Mouse (Mus musculus): ENCODE results near the gene Col4a1. TPM values are rescaled to one million over a fixed set of nuclear protein-coding genes. Genes with fewer than 3 reads are reported as not detected.

Gene Col4a1
- polyA plus RNA-seq, 1 experiment from 2014 or later, result 176 TPM

DNA sequence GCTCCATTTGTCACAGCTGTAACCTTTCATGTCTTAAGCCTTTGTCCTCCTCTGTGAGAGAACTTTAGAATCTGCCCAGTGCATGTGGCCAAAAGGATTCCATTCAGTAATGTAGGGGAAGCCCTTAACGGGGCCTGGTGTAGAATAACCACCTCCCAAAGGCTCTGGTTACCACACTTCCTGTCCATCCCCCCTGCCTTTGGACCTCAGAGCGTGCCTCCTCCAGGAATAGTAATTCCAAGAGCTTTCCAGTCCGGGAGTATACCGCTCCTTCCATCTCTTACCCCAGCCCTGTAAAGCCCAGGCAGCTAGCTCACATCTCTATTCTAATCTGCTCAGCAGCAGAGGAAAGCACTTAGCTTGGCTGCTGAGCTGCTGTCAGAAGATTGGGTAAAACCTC is 14.7 kb upstream of the Col4a1 start:
- H3K27ac ChIP-seq (replicated peaks), result no peak overlapping the region
- 65% methylated on average over 4 of the region's 4 CpGs for WGBS
- H3K4me1 ChIP-seq, result 0 out of 2 replicates have a peak, but pooled peaks cover 2% of the 10 kb centered on the region
- H3K36me3 ChIP-seq, result no peaks in the 10 kb centered on the region
- no peaks in the 10 kb centered on the region for H3K27me3 ChIP-seq
- no peaks in the 10 kb centered on the region for H3K9me3 ChIP-seq
- H3K4me2 ChIP-seq (replicated peaks), result no peak overlapping the region
- ATAC-seq (ENCODE audit: low FRiP score, low read depth), result no peak
- no peak overlapping the region for H3K9ac ChIP-seq (replicated peaks)
- H3K4me3 ChIP-seq, result no peak overlapping the region

DNA sequence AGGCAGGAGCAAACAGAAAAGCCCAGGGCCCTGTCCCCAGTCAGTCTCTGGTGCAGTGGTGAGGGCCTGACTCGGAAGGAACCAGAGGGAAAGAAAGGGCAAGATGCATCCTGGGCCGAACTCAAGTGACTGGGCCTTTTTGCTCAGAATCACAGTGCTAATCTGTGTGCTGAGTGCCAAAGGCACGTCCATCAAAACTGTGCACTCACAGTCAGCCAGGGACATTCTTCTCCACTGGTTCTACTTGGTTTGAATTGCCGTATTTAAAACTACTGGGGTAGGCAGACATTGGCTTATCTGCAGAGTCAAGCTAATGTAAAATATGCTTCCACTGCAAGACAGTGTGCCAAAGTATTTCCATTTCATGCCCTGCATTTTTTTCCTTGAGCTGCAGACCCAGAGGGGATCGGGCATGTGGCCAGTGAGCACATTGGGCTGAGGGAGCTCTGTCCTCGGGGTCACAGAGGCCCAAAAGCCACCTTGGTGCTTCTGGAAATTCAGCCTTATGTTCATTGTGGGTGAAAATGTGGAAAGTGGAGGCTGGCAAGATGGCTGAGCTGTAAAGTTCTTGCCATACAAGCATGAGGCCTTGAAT is 12.3 kb upstream of the Col4a1 start:
- Histone ChIP-seq H3K9me3 (no peaks in the 10 kb centered on the region), H3K4me1 (0 out of 2 replicates have a peak, but pooled peaks cover 2% of the 10 kb centered on the region), H3K36me3 (no peaks in the 10 kb centered on the region), H3K4me3 (no peak overlapping the region), H3K9ac (replicated peaks) (no peak overlapping the region; the same call in 1 of the 2 replicates), H3K4me2 (replicated peaks) (no peak overlapping the region), H3K27ac (replicated peaks) (no peak overlapping the region), H3K27me3 (no peaks in the 10 kb centered on the region)
- WGBS, result 81% methylated on average over 6 of the region's 6 CpGs
- ATAC-seq (ENCODE audit: low FRiP score, low read depth), result no peak

DNA sequence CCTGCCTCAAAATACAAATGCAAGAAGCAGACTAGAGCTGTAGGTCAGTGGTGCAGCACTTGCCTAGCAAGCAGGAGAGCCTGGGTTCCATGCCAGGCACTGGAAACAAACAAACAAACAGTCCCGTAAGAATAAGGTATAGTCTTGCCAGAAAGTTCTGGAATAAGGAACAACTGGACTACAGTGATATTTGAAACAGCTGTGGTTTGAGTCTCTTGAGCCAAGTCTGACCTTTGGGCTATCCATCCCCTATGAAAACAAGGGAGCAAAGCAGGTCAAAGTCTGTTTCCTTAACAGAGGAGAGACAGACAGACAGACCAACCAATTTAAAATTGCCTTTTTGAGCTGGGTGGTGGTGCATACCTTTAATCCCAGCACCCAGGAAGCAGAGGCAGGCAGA is 11.1 kb upstream of the Col4a1 start:
- ATAC-seq (ENCODE audit: low FRiP score, low read depth), result no peak
- Histone ChIP-seq H3K4me1 (0 out of 2 replicates have a peak, but pooled peaks cover 2% of the 10 kb centered on the region), H3K27ac (replicated peaks) (no peak overlapping the region), H3K4me3 (no peak overlapping the region), H3K36me3 (no peaks in the 10 kb centered on the region), H3K9me3 (no peaks in the 10 kb centered on the region), H3K27me3 (no peaks in the 10 kb centered on the region), H3K9ac (replicated peaks) (no peak overlapping the region), H3K4me2 (replicated peaks) (no peak overlapping the region)
- WGBS, result 75% methylated on average over 1 of the region's 1 CpGs

DNA sequence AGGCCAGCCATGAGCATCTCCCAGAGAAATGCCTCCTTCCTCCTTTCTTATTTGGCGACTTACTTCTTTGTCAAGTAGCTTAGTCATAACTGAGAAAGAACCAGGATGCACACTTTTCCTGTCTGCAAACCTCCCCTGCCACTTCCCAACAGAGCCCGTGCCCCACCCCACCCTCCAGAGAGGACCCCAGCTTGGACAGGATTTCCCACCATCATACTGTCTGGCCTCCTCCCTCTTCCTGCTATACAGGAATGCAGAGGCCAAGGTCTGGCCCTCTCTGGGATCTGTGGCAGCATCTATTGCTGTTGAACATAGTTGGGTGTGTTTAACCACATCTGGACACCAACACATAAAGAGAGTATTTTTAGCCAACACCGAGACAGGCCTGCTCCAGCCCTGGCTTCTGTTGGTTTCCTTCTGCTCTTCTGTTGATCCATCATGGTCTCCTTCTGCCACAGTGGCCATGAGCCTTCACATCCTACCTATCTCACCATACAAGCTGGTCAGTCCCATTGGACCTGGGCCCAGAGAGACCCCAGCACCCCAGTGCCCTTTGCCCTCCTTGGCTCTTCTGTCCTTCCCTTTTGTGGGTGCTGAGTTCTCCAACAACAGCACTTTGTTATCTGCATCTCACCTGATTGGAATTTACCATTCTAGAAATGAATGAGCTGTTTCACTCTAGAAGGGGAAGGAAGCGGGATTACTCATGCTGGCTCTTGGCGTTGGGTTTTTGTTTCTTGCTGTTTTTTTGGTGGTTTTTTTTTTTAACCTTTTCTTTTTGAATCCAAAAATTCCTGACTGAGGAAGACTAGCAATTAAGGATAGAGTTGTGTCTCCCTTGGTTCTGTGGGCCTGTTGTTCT is 10.3 kb upstream of the Col4a1 start:
- Histone ChIP-seq H3K27ac (replicated peaks) (no peak overlapping the region), H3K4me3 (no peak overlapping the region), H3K36me3 (no peaks in the 10 kb centered on the region), H3K4me1 (0 out of 2 replicates have a peak, but pooled peaks cover 2% of the 10 kb centered on the region), H3K27me3 (no peaks in the 10 kb centered on the region), H3K9ac (replicated peaks) (no peak overlapping the region), H3K4me2 (replicated peaks) (no peak overlapping the region), H3K9me3 (no peaks in the 10 kb centered on the region)
- 96% methylated on average over 5 of the region's 5 CpGs for WGBS
- ATAC-seq (ENCODE audit: low FRiP score, low read depth), result no peak

DNA sequence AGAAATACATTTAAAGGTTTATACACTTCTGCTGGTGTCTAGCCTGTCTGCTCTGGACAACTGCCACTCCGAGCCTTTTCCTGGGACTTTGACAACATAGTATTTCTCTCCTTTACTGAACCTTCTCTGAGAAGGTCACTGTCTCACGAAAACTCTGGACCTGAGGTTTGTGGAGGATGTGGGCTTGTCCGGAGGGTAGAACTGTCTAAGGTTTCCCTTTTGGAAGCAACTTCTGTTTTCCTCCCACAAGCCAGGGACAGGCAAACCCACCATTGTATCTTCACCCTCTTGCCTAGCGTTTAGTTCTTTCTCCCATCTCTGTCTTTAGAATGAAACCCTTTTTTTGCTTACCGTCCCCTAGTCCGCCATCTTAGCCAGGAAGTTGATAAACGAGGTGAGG is 9.2 kb upstream of the Col4a1 start:
- Histone ChIP-seq H3K36me3 (no peaks in the 10 kb centered on the region), H3K27me3 (peaks cover 2% of the 10 kb centered on the region; the same call in 1 of the 2 replicates), H3K27ac (replicated peaks) (no peak overlapping the region), H3K9ac (replicated peaks) (no peak overlapping the region), H3K4me3 (no peak overlapping the region), H3K4me2 (replicated peaks) (no peak overlapping the region), H3K4me1 (no peaks in the 10 kb centered on the region), H3K9me3 (no peaks in the 10 kb centered on the region)
- WGBS, result 86% methylated on average over 7 of the region's 7 CpGs
- ATAC-seq (ENCODE audit: low FRiP score, low read depth), result no peak

DNA sequence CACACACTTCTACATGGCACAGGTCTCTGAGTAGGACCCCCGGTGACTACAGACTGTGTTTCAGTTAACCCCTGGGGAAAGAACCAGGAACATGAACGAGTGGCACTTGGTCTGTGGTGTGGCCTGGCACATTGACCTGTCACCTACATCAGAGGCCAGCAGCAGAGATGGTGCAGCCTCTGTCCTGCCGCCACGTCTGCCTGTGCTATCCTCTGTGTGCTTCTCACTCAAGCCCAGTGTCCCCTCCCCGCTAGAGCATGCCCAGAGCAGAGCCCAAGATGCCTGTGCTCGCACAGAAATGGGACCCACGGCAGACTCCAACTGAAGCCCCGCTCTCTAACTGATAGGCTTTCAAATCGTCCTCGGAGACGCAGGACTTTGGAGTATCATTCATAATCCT is 6.8 kb upstream of the Col4a1 start:
- Histone ChIP-seq H3K4me1 (no peaks in the 10 kb centered on the region), H3K4me3 (no peak overlapping the region), H3K36me3 (no peaks in the 10 kb centered on the region), H3K9ac (replicated peaks) (no peak overlapping the region), H3K9me3 (no peaks in the 10 kb centered on the region), H3K4me2 (replicated peaks) (no peak overlapping the region), H3K27me3 (peaks cover 25% of the 10 kb centered on the region), H3K27ac (replicated peaks) (no peak overlapping the region)
- ATAC-seq (ENCODE audit: low FRiP score, low read depth), result no peak
- 88% methylated on average over 11 of the region's 11 CpGs for WGBS

DNA sequence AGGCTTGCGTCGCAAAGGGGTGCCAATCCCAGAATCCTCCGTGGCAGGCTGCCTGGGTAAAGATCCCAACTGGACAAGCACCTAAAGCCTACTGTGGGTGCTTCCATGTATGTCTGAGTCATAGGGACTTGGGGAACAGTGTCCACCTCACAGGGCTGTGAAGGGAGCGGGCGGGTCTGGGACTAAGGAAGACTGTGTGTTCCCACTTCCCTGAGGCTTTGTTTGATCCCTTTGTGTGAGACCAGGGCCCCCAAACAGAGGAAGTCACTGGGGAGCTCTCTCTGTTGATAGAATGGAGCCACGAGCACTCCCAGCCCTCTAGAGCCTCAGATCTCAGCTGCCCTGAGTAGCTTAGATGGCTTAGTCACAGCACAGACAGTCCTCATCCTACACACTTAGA is 3.5 kb upstream of the Col4a1 start:
- no peaks in the 10 kb centered on the region for H3K9me3 ChIP-seq
- H3K4me3 ChIP-seq, result no peak overlapping the region
- 73% methylated on average over 6 of the region's 6 CpGs for WGBS
- H3K27ac ChIP-seq (replicated peaks), result no peak overlapping the region
- H3K9ac ChIP-seq (replicated peaks), result no peak overlapping the region
- no peaks in the 10 kb centered on the region for H3K36me3 ChIP-seq
- peaks cover 21% of the 10 kb centered on the region for H3K4me1 ChIP-seq
- no peak overlapping the region for H3K4me2 ChIP-seq (replicated peaks)
- no peak for ATAC-seq (ENCODE audit: low FRiP score, low read depth)
- peaks cover 58% of the 10 kb centered on the region for H3K27me3 ChIP-seq

DNA sequence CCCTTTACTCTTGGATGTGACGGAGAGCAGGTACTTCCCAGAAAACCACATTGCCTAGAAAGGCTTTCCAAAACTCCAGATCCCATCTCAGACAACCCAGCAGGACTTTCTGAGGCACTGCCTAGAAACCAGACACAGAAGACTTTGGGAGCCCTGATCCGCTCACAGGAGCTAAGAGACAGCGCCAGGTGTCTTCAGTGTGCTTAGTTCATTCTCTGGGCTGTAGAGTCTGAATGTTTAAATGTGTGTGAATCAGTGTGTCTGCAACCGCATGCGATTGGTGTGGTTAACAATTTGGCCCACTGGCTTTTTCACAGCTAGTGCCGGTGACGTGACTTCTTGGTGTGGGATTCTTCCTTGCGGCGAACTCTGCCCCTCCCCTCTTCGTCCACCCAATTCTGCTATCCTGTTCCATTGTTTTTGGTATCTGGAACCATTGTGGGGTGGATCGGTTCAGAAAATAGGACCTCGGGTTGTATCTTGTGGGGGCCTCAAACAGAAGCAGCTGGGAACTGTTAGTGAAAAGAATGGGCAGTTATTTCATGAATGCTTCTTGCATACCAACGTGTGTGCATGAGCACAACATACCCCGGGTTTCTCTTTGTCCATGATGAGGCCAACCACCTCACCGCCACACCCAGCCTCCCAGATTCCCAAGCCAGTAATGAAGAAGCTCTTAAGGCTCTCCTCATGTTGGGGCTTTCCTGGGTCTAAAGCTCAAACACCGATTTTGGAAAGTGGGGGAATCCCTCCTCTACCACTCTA is 2.7 kb upstream of the Col4a1 start:
- Histone ChIP-seq H3K4me2 (replicated peaks) (no peak overlapping the region), H3K27me3 (peaks cover 66% of the 10 kb centered on the region), H3K9ac (replicated peaks) (no peak overlapping the region), H3K36me3 (no peaks in the 10 kb centered on the region), H3K9me3 (no peaks in the 10 kb centered on the region), H3K4me3 (no peak overlapping the region), H3K4me1 (peaks cover 21% of the 10 kb centered on the region), H3K27ac (replicated peaks) (no peak overlapping the region)
- no peak for ATAC-seq (ENCODE audit: low FRiP score, low read depth)
- 78% methylated on average over 16 of the region's 16 CpGs for WGBS

DNA sequence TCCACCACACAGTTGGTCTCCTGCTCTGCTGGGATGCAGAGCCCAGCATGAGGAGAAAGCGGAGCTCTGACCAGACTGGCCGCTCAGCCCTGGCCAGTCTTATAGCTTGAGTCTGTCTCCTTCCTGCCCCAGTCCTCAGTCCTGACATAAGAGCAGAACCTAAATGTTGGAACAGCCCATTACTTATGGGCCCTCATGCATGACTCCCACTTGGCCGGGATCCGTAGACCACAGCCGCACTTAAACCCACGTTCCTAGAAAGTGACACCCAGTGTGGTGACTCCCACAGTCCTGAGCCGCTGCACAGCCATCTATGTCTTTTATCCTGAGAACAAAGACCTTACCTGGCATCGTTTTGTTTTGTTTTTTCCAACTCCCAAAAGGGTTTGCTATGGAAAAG is 2.0 kb upstream of the Col4a1 start:
- no peaks in the 10 kb centered on the region for H3K9me3 ChIP-seq
- peak overlapping the region; percentile 94; the same call in 1 of the 2 replicates for H3K4me2 ChIP-seq (replicated peaks)
- no peak overlapping the region for H3K27ac ChIP-seq (replicated peaks)
- peaks cover 21% of the 10 kb centered on the region for H3K4me1 ChIP-seq
- 79% methylated on average over 8 of the region's 8 CpGs for WGBS
- H3K36me3 ChIP-seq, result no peaks in the 10 kb centered on the region
- ATAC-seq (ENCODE audit: low FRiP score, low read depth), result no peak
- H3K4me3 ChIP-seq, result no peak overlapping the region
- H3K27me3 ChIP-seq, result peaks cover 73% of the 10 kb centered on the region
- H3K9ac ChIP-seq (replicated peaks), result no peak overlapping the region

DNA sequence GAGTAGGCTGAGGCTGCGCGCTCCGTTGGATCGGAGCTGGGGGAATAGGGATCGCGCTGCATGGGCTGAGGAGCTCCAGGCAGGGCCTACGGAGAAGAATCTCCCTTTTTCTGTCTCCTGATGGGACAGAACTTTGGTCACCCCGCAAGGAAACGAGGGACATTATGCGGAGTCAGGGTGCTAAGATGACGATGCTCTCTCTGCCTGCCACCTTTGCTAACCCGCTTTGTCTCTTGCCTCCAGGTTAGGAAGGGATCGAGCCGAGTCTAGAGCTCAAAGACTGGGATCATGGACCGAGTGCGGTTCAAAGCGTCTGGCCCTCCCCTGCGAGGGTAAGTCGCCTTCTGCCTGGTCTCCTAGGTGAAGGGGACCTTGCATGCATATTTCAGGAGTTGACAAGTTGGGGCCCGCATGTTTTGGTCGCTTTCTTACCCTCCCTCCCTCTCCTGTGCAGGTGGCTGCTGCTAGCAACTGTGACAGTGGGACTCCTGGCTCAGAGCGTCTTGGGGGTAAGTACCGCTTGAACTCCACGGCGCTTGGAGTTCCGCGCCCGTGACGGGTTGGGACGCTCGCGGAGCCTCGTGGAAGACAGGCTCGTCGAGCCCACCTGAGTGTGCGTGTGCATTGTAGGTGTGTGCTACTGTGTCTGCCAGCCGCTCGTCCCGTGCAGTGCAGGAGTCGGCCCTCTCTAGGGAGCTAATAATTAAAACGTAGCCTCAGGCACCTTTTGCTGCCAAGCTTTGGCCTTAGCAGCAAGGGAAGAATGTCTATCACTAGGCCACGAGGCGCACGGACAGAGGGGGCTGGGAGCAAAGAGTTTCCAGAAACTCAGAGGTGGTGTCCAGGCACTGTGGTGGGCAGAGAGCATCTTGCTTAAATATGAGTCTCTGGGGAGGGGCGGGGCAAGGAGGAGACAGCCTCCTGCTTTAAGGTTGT is 818 bp upstream of the Col4a1 start:
- peak overlapping the region; percentile 94 for H3K4me2 ChIP-seq (replicated peaks)
- H3K9ac ChIP-seq (replicated peaks), result peak overlapping the region; percentile 64
- 2% methylated on average over 45 of the region's 45 CpGs for WGBS
- peaks cover 26% of the 10 kb centered on the region for H3K4me1 ChIP-seq
- peak overlapping the region; percentile 62 for H3K4me3 ChIP-seq
- no peaks in the 10 kb centered on the region for H3K9me3 ChIP-seq
- 0 out of 2 replicates have a peak overlapping the region, but pooled peaks have one; percentile 39 for H3K27ac ChIP-seq (replicated peaks)
- ATAC-seq (ENCODE audit: low FRiP score, low read depth), result peak; percentile 38; the same call in 1 of the 2 replicates
- H3K36me3 ChIP-seq, result no peaks in the 10 kb centered on the region
- H3K27me3 ChIP-seq, result peaks cover 82% of the 10 kb centered on the region

DNA sequence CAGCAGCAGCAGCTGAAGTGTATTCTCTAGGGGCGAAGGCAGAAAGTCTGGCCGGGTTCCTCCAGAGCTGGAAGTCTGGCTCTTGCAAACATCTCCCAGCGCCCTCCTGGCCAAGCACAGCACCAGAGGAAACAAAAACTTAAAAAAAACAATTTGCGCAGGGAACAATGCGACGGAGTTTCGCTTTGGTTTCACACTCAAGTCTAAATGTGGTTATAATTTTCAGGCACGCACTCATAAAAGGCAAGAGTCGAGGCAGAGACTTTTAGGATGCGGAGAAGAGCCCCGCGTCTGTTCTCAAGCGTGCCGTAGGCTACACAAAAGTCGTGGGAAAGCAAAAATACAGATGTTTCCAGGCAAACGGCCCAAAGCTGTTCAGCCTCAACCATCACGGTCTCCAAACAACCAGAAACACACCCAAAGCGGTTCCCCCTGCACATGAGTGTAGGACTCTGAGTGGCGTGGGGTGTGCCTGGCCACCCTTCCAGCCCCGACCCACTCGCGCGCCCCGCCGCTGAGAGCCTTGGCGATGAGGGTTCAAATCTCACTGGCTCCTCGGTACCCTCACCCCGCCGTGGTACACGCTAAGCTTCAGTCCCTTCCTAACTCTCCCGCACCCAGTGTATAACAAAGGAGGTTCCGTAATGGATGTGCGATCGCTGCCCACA is 811 bp downstream of the Col4a1 start:
- Histone ChIP-seq H3K27ac (replicated peaks) (no peak overlapping the region), H3K9ac (replicated peaks) (peak overlapping the region; percentile 64)

More for the DNA sequence above, 811 bp downstream of the Col4a1 start:
- ATAC-seq (ENCODE audit: low FRiP score, low read depth), result no peak
- H3K4me2 ChIP-seq (replicated peaks), result peak overlapping the region; percentile 94
- 2% methylated on average over 34 of the region's 34 CpGs for WGBS
- no peaks in the 10 kb centered on the region for H3K36me3 ChIP-seq
- H3K4me3 ChIP-seq, result peak overlapping the region; percentile 62
- H3K27me3 ChIP-seq, result peaks cover 93% of the 10 kb centered on the region
- H3K4me1 ChIP-seq, result peaks cover 30% of the 10 kb centered on the region
- H3K9me3 ChIP-seq, result no peaks in the 10 kb centered on the region

All from midbrain, embryonic 12.5 days (tissue).